Mouse (Mus musculus) neural tube, embryonic 14.5 days (tissue): ENCODE results near the gene Nobox. TPM values are rescaled to one million over a fixed set of nuclear protein-coding genes. Genes with fewer than 3 reads are reported as not detected.
A peak's percentile ranks its signal among the peaks of the same experiment; 100 is the strongest.

Experiments
- ATAC-seq: fragments of 200-750 bp; cut with Nextera tagmentation; 2 replicates; pipeline ENCODE4 v1.8.0; 2017; ENCODE audit warnings: low read depth, mild to moderate bottlenecking, moderate TSS enrichment, moderate library complexity
- H3K27ac ChIP-seq: fragments of 300-500 bp; sonication (generic); 2 replicates; pipeline ENCODE4 v1.5.1; 2014; ENCODE audit warnings: low read depth, mild to moderate bottlenecking, control low read depth, low read length, moderate library complexity, mixed read lengths
- H3K27me3 ChIP-seq: fragments of 300-500 bp; sonication (generic); 2 replicates; pipeline ENCODE4 v1.6.1; 2014; ENCODE audit warnings: low read length; ENCODE audit not compliant: control insufficient read depth, insufficient read depth
- H3K36me3 ChIP-seq: fragments of 300-500 bp; sonication (generic); 2 replicates; pipeline ENCODE4 v1.6.1; 2014; ENCODE audit warnings: low read length, mixed read lengths; ENCODE audit not compliant: control insufficient read depth, insufficient read depth
- H3K4me1 ChIP-seq: fragments of 300-500 bp; sonication (generic); 2 replicates; pipeline ENCODE4 v1.6.1; 2014; ENCODE audit warnings: low read length; ENCODE audit not compliant: control insufficient read depth, insufficient read depth
- H3K4me2 ChIP-seq: fragments of 300-500 bp; sonication (generic); 2 replicates; pipeline ENCODE4 v1.6.1; 2014; ENCODE audit warnings: mild to moderate bottlenecking, low read depth, low read length, control low read depth
- H3K4me3 ChIP-seq: fragments of 300-500 bp; sonication (generic); 2 replicates; pipeline ENCODE4 v1.5.1; 2014; ENCODE audit warnings: low read depth, low read length, control low read depth, mixed read lengths
- H3K9ac ChIP-seq: fragments of 300-500 bp; sonication (generic); replicated peaks from 2 replicates; pipeline ENCODE4 v1.6.1; 2014; ENCODE audit warnings: low read depth, mild to moderate bottlenecking, control low read depth, low read length, mixed read lengths
- H3K9me3 ChIP-seq: fragments of 300-500 bp; sonication (generic); 2 replicates; pipeline ENCODE4 v1.6.1; 2016; ENCODE audit warnings: low read length; ENCODE audit not compliant: control insufficient read depth
- WGBS: fragments of 180-500 bp; shearing (Covaris S2); extraction: QIAGEN DNeasy Blood & Tissue Kit; methylation state at CpG from one replicate; pipeline ENCODE4 v1.1.7; 2014; 5-methylcytosine and 5-hydroxymethylcytosine counted together
- polyA plus RNA-seq: library from polyadenylated mRNA; unstranded; fragments of >200 nt; fragmentation: Nextera tagmentation; extraction: Ambion mirVana; gene quantifications from 2 replicates; pipeline ENCODE4 v1.2.1, GENCODE M21; 2014

The Nobox gene
- not detected in 2 replicates for polyA plus RNA-seq

GRCm38 (mm10) chr6:43309454-43309853 lies at the start of gene Nobox:
Nobox (minus strand) TSS chr6:43309554.
- Histone ChIP-seq H3K4me2 (no peak within 1 kb of the TSS), H3K36me3 (no peaks in the 10 kb centered on the region), H3K27ac (no peak within 1 kb of the TSS), H3K9me3 (no peaks in the 10 kb centered on the region), H3K4me1 (no peaks in the 10 kb centered on the region), H3K27me3 (no peaks in the 10 kb centered on the region), H3K9ac (no peak within 1 kb of the TSS), H3K4me3 (no peak within 1 kb of the TSS)
- ATAC-seq: no peak
- WGBS: 70% methylated on average over 16 of the region's 16 CpGs

- no peak overlapping the region for H3K4me3 ChIP-seq
- 81% methylated on average over 9 of the region's 9 CpGs for WGBS
- no peak overlapping the region for H3K4me2 ChIP-seq
Observed at GRCm38 (mm10) chr6:43354562-43355241, 45.3 kb upstream of the Nobox start.

GRCm38 (mm10) chr6:43353446-43353845 lies 44.1 kb upstream of the Nobox start:
- no peak for ATAC-seq
- no peak overlapping the region for H3K4me2 ChIP-seq
- WGBS: 94% methylated on average over 4 of the region's 4 CpGs

More at GRCm38 (mm10) chr6:43354562-43355241, 45.3 kb upstream of the Nobox start:
- Histone ChIP-seq H3K9ac (no peak overlapping the region), H3K9me3 (no peaks in the 10 kb centered on the region), H3K4me1 (no peaks in the 10 kb centered on the region), H3K36me3 (no peaks in the 10 kb centered on the region), H3K27me3 (no peaks in the 10 kb centered on the region), H3K27ac (no peak overlapping the region)
- ATAC-seq: peak; percentile 61; the same call in 1 of the 2 replicates

GRCm38 (mm10) chr6:43349083-43349482 lies 39.7 kb upstream of the Nobox start:
- H3K4me3 ChIP-seq: no peak overlapping the region
- H3K9me3 ChIP-seq: no peaks in the 10 kb centered on the region
- no peaks in the 10 kb centered on the region for H3K4me1 ChIP-seq
- no peak overlapping the region for H3K9ac ChIP-seq
- no peaks in the 10 kb centered on the region for H3K27me3 ChIP-seq
- H3K27ac ChIP-seq: no peak overlapping the region
- WGBS: 68% methylated on average over 4 of the region's 4 CpGs
- H3K4me2 ChIP-seq: no peak overlapping the region
- ATAC-seq: no peak
- H3K36me3 ChIP-seq: no peaks in the 10 kb centered on the region

More at GRCm38 (mm10) chr6:43353446-43353845, 44.1 kb upstream of the Nobox start:
- no peak overlapping the region for H3K9ac ChIP-seq
- H3K27me3 ChIP-seq: no peaks in the 10 kb centered on the region
- no peak overlapping the region for H3K4me3 ChIP-seq
- no peaks in the 10 kb centered on the region for H3K4me1 ChIP-seq
- H3K36me3 ChIP-seq: no peaks in the 10 kb centered on the region
- no peaks in the 10 kb centered on the region for H3K9me3 ChIP-seq
- H3K27ac ChIP-seq: no peak overlapping the region

- ATAC-seq: no peak
- H3K4me3 ChIP-seq: no peak overlapping the region
- H3K9me3 ChIP-seq: no peaks in the 10 kb centered on the region
- WGBS: 98% methylated on average over 1 of the region's 1 CpGs
- H3K27ac ChIP-seq: no peak overlapping the region
- H3K4me2 ChIP-seq: no peak overlapping the region
- H3K27me3 ChIP-seq: no peaks in the 10 kb centered on the region
- no peaks in the 10 kb centered on the region for H3K36me3 ChIP-seq
- no peaks in the 10 kb centered on the region for H3K4me1 ChIP-seq
- H3K9ac ChIP-seq: no peak overlapping the region
Observed at GRCm38 (mm10) chr6:43347637-43348036, 38.3 kb upstream of the Nobox start.

GRCm38 (mm10) chr6:43343006-43343405 lies 33.7 kb upstream of the Nobox start:
- Histone ChIP-seq H3K4me1 (no peaks in the 10 kb centered on the region), H3K4me3 (no peak overlapping the region), H3K9ac (no peak overlapping the region), H3K27me3 (no peaks in the 10 kb centered on the region), H3K36me3 (no peaks in the 10 kb centered on the region), H3K9me3 (no peaks in the 10 kb centered on the region), H3K4me2 (no peak overlapping the region), H3K27ac (no peak overlapping the region)
- ATAC-seq: no peak
- WGBS: 90% methylated on average over 1 of the region's 1 CpGs

- H3K9me3 ChIP-seq: no peaks in the 10 kb centered on the region
- no peaks in the 10 kb centered on the region for H3K27me3 ChIP-seq
- ATAC-seq: no peak
- peaks cover 2% of the 10 kb centered on the region; the same call in 1 of the 2 replicates for H3K4me1 ChIP-seq
- H3K9ac ChIP-seq: no peak overlapping the region
- 68% methylated on average over 2 of the region's 2 CpGs for WGBS
- H3K4me3 ChIP-seq: no peak overlapping the region
- no peak overlapping the region for H3K4me2 ChIP-seq
- no peaks in the 10 kb centered on the region for H3K36me3 ChIP-seq
- no peak overlapping the region for H3K27ac ChIP-seq
Observed at GRCm38 (mm10) chr6:43342386-43342785, 33.0 kb upstream of the Nobox start.

- H3K36me3 ChIP-seq: no peaks in the 10 kb centered on the region
- no peak for ATAC-seq
Observed at GRCm38 (mm10) chr6:43338804-43339203, 29.4 kb upstream of the Nobox start.

GRCm38 (mm10) chr6:43337491-43337961 lies 28.2 kb upstream of the Nobox start:
- Histone ChIP-seq H3K36me3 (no peaks in the 10 kb centered on the region), H3K27me3 (no peaks in the 10 kb centered on the region), H3K4me3 (no peak overlapping the region), H3K4me2 (no peak overlapping the region), H3K4me1 (peaks cover 2% of the 10 kb centered on the region; the same call in 1 of the 2 replicates), H3K27ac (no peak overlapping the region), H3K9ac (no peak overlapping the region), H3K9me3 (no peaks in the 10 kb centered on the region)
- 39% methylated on average over 10 of the region's 10 CpGs for WGBS
- ATAC-seq: peak; percentile 86

More at GRCm38 (mm10) chr6:43338804-43339203, 29.4 kb upstream of the Nobox start:
- Histone ChIP-seq H3K4me3 (no peak overlapping the region), H3K4me2 (no peak overlapping the region), H3K27ac (no peak overlapping the region), H3K4me1 (peaks cover 2% of the 10 kb centered on the region; the same call in 1 of the 2 replicates), H3K27me3 (no peaks in the 10 kb centered on the region), H3K9me3 (no peaks in the 10 kb centered on the region), H3K9ac (no peak overlapping the region)
- WGBS: 83% methylated on average over 2 of the region's 2 CpGs
